Mouse (Mus musculus) right cerebral cortex, postnatal 25 days (tissue): Measurements from ENCODE around the gene Rtca.

ENCODE experiments used
- DNase-seq: peaks from one replicate; pipeline ENCODE4 v3.0.0; 2022

Gene Rtca

DNA sequence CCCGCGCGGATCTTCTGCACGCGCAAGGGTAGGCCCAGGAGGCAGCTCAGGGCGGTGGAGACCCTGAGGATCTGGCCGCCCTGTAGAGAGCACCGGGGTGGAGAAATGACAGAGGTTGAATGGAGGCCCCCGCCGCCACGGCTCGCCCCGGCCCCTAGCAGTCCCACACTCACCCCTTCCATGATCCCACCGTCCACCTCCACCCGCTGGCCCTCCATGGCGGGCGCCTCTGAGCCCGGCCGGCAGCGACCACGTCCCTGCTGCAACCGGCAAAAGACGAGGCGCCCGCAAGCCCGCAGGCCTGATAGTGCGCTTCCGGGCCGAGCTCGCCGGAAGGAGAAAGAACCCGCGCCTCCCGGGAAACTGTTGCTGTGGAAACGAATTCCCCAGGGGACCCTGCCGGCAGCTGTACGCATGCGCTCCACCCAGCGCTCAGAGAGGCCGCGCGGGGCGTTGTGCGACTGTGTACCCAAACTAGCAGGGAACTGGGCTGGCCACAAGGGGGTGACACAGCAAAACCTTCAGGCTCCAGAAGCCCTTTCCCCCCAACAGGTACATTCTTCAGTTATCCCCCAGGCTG is at the start of gene Rtca:
Rtca (minus strand) TSS at position 437 of the 580 bp plus-strand sequence.
- DNase-seq = peak; percentile 97

DNA sequence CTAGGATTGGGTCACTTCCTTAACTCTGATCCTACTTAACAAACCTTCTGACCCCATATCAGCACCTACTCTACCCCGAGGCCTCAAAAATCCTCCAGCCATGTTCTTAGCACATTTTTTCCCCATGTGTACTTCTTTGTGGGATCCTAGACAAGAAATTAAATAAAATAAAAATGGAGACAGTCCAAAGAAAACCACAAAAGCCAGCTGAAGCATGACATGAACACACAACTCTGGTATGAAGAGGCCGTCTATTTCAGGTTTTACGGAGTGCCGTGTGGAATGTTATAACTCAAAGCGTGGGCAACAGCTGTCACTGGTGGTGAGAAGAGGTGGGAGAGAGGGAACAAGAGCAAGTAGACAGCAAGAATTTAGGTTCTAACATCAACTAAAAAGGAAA is 43.4 kb upstream of the Rtca start:
- DNase-seq = no peak

DNA sequence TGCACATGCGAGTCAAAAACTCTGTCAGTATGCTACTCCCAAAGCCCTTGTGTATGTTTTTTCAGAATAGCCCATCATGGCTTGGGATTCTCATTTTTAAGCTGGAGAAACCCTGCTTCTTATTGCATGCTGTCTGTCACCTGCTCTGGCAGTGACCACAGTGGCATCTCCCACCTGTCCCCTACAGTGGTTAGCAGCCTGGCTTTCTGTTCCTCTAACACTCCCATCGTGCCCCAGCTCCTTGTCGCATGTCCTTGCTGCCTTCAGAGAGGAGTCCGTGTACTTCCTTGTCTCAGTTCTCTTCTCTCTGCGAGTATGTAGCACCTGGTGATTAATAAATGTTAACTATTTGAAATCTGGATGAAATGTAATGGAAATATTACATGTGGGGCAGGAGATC is 39.4 kb upstream of the Rtca start:
- no peak for DNase-seq

DNA sequence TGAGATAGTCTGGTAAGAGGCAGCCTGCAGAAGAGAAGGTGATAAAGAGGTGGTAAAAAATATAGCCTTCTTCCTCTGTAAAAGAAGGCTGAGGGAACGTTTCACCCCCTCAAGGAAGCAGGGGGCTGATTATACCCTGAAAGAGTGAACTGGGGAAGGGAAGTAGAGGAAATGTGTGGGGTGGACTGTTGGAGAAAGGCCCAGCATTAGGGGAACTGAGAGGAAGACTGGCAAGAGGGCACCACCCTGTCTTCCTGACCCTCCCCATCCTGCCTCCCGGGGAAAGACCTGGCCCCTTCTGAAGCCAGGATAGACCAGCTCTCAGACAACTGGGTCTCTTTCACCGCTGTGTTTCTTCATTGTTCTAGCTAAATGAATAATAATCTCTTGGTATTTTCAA is 34.5 kb upstream of the Rtca start:
- no peak for DNase-seq

DNA sequence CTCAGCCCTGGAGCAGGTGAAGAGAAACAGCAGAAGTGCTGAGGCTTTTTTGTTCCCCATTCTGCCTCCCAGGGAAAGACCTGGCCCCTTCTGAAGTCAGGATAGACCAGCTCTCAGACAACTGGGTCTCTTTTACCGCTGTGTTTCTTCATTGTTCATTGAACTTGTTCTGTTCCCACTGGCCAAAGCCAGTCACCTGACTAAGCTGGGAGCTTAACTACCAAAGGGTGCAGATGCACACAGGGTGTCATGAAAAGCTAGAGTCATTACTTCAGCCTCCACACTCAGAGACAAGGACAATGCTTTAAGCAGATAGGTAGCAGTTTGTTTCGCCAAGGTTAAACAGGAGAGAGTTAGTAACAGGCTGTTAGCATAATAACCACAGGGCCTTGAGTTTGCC is 34.1 kb upstream of the Rtca start:
- DNase-seq = no peak

DNA sequence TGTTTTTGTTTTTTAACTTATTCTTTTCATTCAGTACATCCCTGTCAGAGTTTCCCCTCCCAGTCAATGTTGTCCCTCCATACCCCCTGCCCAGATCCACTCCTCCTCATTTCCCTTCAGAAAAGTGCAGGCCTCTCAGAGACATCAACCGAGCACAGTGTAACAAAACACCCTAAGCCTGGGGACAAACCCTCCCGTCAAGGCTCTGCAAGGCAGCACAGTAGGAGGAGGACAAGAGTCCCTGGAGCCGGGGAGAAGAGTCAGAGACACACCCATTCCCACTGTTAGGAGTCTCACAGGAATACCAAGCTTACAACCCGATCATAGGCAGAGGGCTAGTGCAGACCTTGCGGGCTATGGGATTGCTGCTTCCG is 29.2 kb upstream of the Rtca start:
- no peak for DNase-seq

DNA sequence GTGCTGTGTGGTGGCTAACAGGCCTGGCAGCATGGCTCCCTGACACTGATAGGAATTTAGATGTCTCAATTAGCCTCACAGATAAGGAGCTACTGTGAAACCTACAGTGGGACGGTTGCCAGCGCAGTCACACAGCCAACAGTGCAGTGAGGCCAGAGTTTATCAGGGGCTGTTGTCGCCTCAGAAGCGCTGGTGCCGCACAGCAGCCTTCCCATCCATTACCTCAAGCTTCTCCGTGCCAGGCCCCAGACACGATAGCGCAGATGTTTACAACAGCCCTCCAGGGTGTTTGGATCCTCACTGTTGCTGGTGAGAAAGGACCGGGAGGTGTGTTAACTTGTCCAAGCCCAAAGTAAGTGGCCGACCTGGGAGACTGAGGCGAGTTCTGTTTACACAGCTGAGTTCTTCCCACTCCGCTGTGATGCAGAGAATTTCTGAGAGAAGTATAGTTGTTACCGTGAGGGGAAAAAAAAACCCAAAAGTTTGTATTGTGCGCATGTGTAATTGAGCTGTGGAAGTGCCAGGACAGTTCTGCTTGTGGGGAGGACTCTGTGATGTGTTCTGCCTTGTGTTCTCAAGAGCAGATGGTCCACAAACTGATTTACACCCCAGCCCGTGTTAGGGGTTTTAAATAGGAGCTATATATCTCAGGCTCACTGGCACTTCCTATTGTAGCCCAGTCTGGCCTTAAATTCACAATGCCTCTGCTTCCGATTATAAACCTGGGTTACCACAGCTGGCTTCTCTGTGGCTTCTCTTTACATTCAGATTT is 28.6 kb upstream of the Rtca start:
- no peak for DNase-seq

DNA sequence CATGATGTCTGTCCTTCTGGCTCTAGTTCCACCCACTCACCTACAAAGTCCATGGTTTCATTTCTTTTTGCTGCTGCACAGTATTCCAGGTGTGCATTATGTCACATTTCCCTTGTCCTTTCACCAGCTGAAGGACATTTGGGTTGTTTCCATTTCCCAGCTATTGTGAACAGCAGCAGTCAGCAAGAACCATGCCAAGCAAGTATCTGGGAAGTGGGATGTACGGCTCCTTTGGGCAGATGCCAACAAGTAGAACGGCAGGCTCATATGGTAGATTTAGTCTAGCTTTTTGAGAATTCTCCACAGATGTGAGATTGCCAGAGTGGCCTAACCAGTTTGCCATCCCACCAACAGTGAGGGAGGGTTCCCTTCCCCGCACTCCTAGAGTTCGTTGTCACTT is 22.8 kb upstream of the Rtca start:
- DNase-seq = peak; percentile 24

DNA sequence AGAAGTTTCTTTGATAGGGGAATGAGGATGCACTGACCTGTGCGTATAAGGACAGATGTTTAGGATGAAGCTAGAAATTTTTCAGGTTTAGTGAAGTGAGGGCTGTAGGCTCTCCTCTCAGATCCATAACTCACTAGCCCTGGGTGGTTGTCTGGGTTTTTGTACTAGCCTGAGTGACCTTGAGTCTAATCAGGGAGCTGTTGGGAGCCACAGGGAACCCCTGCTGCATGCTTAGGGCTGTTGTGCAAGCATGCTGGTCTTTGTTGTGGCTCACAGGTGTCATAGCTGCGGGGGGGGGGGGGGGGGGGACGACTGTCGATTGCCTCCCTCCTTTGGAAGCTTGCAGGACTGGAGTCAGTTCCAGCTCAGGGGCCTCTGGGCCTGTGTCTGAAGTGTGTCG is 21.7 kb upstream of the Rtca start:
- no peak for DNase-seq

DNA sequence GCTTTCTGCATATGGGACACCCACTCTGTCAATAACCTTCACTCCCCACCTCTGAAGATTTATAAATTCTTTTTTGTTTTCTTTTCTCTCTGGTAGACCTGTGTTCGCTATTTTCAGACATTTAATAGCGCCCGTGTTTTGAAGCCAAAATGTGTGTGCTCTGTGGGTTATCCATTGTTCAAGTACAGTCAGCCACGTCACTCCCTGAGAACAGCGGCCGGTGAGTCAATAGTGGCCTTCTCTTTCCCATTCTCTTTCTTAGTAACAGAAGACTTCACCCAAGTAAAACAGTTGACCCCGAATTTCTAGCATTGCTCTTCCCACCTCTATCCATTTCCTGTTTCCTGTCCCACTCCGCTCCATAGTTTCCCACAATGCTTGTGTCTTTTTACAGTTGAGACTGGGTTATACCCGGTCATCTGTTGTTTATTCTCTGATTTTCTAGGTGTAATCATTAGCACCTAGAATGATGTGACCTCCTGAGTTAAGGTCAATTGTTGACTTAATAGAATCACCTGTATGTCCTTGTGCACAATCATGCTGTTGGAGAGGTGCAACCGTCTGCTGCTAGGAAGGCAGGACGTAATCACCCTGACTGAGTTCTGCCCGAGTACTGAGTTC is 12.2 kb upstream of the Rtca start:
- no peak for DNase-seq

DNA sequence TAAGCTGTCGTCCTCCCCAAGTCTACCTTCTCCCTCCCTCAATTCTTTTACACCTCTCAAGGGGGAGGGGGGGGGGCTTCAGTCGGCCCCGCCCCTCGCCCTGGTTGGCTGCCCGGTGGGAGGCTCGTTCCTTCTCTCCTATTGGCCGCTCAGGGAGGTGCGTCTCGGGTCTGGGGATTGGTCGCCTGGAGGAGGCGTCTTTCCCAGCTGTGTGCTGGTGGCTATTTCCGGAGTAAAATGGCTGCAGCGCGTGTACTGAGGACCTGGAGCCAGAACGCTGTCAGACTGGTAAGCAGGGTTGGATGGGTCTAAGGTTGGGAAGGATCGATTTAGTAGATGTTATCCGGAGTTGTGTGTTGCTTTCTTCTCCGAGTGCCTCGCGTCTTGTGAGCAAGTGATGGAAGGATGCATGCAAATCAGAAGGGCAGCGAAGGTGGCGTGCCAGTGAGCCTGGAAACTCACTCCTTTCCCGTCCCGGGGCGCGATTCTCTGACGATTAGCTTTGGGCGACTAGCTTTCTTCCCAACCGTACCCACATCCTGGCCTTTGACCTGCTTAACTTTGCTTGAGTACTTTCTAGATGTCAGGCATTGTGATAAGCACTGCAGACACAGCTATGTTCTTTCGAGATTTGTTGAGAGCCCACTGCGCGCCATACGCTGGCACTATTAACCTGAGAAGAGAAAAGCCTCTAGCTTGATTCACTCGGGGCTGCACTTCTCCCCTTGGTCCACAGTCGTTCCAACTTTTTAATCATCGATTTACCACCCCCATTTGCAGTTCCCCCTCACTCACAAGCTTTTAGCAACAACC is 5.1 kb upstream of the Rtca start, which contains the start of gene Dbt:
Dbt (plus strand) TSS at position 167 of the 813 bp plus-strand sequence.
- peak; percentile 89 for DNase-seq

DNA sequence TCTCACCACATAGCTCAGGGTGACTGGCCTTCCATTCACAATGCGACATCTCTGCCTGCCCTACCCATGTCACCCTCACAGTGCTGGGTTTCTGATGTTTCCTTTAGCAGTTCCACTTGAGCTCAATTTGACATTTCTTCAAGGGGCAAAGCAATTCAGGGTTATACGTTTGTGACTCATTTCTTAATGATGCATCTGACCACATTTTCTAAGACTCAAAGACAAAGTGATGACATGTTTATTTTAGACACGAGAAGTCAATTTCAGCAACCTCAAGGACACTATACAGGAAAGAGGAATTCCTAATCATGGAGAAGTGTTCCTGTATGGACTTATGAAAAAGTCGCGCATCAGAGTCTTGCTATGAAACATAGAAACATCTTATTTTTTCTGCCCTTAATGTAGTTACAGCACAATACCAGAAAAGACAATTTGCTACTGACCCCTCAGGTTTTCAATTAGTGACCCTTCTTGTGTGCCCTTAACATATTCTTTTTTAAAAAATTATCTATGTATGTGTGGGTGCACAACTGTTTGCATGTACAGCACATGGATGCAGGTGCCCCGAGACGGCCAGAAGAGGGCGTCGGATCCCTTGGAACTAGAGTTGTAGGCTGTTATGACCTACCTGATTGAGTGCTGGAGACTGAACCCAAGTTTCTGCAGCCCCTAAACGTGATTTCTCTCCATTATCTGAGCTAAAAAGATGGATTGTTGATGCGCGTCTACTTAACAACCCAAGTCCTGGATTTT is 4.3 kb upstream of the Rtca start:
- DNase-seq = no peak

DNA sequence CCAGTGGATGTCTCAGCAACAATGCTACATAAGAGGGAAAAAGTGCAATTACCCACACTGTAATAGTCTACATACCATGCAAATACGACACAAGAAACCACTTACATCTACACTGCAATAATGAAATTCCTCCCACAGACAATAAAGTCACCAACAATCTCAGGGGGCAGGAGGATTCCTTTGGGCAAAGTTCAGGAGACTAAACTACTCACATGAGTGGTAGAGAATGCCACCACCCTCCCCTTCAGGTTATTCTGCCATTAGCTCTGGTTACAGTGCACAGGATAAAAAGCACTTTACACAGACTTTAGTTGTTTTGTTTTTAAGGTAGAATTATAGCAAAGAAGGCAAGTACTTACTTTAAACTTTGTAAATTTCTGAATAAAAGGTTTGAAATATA is 12.3 kb downstream of the Rtca start:
- no peak for DNase-seq

DNA sequence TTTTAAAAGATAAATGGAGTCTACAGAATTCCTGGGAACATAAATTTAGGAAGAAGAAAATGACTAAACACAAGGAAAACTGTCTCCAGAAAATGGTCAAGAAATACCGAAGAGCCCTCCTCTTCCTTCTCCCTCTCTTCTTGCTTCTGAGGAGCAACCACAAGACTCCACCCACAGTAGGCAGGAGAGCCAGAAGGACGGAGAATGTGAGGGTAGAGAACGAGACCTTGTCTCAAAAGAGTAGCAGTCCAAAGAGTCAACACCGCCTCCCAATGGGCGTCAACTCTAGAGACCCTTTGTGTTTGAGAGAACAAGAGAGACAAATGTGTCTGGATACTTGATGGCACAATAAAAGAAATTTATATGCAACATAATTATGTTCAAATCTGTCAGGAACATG is 14.3 kb downstream of the Rtca start:
- no peak for DNase-seq

DNA sequence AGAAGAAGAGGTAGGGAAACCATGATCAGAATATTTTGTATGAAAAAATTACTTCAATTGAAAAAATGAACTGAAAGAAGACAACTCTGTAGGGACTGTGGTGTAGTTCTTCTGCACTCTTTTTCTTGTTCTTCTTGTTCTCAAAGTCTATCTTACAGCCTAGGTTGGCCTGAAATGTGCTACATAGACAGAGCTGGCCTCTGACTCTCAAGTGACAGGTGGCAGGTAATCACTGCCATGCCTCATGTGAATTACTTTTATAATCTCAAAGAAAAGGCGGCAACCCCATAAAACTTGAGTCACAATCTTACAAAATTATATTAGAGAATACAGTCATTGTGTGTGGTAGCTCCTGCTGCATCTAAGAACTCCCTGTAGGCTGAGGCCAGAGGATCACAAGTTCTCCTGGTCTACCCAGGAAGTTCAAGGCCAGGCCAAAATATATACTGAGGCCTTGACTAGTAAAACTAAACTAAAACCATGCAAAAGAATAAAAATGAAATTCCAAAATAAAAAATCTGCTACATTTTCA is 16.0 kb downstream of the Rtca start:
- no peak for DNase-seq

DNA sequence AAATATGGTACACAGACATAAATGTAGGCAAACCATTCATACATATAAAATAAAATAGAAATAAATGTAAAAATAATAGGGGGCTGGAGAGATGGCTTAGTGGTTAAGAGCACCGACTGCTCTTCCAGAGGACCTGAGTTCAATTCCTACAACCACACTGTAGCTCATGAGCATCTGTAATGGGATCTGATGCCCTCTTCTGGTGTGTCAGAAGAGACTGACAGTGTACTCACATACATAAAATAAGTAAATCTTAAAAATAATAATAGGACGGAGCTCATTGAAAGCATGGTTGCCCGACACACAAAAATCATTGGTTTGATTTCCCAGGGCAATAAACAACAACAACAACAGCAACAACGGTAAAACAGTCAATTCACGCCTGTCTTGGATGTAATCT is 17.1 kb downstream of the Rtca start:
- DNase-seq = no peak

DNA sequence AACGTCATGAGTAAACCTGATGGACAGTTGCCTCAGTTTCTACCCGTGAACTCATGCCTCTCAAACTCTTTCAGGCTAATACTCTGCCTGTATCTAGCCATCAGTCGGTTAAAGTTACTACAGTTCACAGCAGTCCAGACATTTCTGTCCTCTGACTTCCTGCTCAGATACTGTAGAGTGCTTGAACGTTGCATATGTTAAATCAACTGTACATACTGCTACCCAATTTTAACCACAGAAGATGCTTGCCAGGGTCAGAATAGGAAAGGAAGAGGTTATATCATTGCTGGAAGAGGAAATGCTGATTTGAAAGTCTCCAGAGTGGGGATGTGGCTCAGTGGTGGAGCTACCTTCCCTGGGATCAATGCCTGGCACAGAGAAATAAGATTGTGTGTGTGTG is 24.7 kb downstream of the Rtca start:
- DNase-seq = no peak

DNA sequence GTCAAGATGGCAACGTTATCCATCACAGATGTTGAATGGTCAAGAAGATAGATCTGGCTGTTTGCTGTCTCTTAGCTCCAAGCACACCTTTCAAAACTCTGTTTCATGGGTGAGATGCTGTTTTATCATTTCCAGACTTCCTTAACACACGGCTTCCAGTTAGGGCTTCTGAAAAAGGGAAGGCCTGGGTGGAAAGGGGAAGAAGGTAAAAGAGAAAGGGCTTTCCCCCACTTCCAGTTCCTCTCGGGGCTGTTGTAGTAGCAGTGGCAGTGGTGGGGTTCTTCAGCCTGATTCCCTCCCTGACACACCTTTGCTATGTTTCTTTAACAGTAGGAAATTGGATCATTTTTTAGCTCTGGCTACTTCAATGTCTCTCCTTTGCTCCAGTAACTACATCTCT is 25.3 kb downstream of the Rtca start:
- no peak for DNase-seq

DNA sequence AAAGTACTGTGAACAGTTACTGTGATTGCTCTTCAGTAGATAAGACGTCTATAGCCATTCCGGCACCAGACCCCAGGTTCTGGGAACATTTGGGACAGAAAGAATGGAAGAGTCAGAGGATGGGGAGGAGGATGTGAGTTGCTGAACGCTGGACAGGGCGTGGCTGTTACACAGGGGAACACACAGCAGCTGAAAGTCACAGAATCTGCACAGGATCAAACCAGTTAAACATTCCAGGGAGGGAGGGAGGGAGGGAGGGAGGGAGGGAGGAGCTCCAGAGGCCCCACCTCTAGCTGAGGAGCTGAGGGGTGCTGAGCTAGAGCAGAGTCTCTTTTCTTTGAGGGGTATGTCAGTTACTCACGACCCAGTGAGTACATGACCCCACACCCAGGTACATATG is 27.1 kb downstream of the Rtca start:
- no peak for DNase-seq

DNA sequence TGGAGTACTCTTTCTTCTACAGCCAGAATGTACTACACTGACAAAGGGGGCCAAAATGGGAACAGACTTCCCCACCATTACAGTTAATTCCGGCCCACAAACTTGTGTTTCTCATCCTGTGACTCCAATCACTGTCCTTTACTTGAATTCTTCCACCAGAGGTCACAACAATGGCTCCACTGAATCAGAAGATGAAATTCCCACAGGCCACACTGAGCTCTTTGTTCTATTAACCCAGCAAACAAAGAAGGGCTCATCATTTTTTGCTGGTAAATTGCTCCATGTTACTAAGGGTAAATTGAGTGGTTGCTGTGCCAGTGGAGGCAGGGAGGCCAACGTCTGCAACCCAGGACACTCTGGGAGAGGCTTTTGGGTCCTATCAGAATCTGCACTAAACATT is 27.9 kb downstream of the Rtca start:
- no peak for DNase-seq

DNA sequence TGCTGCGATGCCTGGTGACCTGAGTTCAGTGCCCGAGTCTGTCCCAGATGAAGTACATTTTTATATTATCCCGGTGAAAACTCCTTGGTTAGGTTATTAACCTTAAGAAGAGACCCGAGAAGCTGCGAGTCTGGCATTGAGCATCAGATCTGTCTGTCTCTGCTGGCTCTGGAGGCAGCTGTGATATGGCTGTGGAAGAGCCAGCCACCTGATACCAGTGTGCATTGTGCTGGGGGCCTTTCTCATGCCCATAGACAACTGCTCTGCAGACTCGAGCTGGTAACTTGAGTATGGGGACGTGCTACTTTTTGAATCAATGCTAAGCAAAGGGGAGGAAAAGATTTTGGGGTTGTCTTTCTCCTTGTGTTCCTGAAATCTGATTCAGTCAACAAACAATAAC is 30.7 kb downstream of the Rtca start:
- no peak for DNase-seq

DNA sequence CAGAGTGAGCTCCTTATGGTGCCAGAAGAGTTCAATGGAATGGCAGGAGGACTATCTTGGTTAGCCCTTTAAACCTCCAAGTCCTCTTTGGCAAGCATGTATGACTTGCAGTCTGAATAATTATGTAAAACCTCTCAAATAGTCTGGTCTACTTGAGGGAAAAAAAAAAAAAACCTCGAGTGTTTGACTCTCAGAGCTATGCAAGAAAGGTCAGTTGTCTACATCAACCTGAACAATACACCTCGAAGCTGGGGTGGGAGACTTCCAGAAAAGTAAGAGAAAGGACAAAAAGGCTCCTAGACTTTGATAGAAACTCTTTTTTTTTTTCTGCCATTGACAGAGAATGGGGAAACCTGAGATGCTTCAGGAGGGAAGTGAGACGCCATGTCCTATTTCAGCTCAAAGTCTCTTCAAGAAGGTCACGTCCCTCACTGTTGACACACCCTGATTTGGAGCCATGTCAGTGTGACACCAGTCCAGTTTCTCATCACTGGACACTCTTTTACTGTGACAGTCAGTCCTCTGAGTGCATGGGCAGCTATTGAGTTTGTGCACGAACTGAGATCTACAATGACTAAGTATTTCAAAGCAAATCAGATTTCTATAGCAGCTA is 31.2 kb downstream of the Rtca start:
- no peak for DNase-seq
